Mouse (Mus musculus): ENCODE data around the gene Hs2st1. TPM values are rescaled to one million over a fixed set of nuclear protein-coding genes. Genes with fewer than 3 reads are reported as not detected.

The Hs2st1 gene
- polyA plus RNA-seq, 1 experiment = 20.3 TPM

DNA sequence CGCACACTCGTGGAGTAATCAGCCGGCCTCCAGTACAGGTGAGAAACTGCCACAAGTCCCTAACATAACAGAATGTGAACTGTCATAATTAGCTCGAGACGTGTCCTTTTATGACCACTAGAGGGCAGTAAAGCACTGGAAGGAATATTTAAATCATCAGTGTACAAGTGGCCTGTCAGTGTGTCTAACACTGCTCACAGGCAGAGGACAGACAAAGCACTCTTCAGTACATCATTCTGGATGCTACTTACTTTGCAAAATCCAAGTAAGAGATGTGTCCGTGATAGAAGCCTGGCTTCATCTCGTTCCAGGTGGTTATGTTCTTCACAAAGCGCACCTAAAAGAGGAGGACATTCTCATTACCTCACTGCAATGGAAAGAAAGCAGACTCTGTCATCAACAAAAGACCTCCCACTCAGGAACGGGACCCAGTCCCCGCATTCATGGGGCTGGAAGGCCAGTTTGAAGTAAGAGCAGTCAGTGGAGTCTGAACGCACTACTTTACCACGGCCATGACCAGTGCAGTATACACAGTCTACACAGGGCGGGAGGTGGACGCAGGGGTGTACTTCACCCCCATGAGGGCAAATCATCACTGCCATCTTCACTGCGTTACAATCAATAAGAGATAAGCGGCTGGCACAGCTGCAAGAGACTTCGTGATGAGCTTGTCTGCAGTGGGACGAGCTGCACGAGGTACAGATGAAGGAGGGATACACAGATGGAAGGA is 116.1 kb downstream of the Hs2st1 start:
- Histone ChIP-seq H3K4me3 (ENCODE audit: insufficient read depth, poor library complexity, severe bottlenecking) (no peak overlapping the region), H3K36me3 (ENCODE audit: control insufficient read depth, insufficient read depth) (peaks cover 11% of the 10 kb centered on the region), H3ac (ENCODE audit: control insufficient read depth, insufficient read length, low read depth) (no peak overlapping the region), H3K27me3 (ENCODE audit: control insufficient read depth, insufficient read depth, insufficient read length) (no peaks in the 10 kb centered on the region), H3K79me2 (ENCODE audit: control insufficient read depth, insufficient read depth) (no peaks in the 10 kb centered on the region), H3K79me3 (ENCODE audit: low read depth) (no peaks in the 10 kb centered on the region)
- TF ChIP-seq CTCF (IDR thresholded peaks at IDR 0.05; ENCODE audit: control insufficient read depth, insufficient read depth, insufficient read length) (peak; percentile 17), CEBPB (IDR thresholded peaks at IDR 0.05; ENCODE audit: low read depth) (no peak)

DNA sequence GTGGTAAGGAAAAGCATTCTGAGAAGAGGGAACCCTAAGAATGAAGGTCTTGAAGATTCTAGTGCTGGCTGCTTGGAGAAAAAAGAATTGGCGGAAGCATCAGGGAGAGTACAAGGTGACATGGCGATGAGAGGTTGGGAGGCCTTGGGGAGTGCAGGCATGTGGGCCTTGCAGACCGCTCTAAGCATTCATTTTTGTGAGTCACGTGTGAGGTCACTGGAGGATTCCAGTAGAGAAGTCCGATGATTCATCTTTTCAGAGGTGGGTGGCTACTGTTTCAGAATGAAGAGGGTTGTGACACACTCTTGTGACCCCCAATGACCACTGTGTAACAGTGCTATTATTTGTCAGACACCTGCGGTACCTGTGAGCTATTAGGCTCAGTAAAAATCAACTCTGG is 121.0 kb downstream of the Hs2st1 start:
- Histone ChIP-seq H3K79me2 (ENCODE audit: control insufficient read depth, insufficient read depth) (no peaks in the 10 kb centered on the region), H3ac (ENCODE audit: control insufficient read depth, insufficient read length, low read depth) (no peak overlapping the region), H3K79me3 (ENCODE audit: low read depth) (no peaks in the 10 kb centered on the region), H3K36me3 (ENCODE audit: control insufficient read depth, insufficient read depth) (peaks cover 21% of the 10 kb centered on the region), H3K27me3 (ENCODE audit: control insufficient read depth, insufficient read depth, insufficient read length) (no peaks in the 10 kb centered on the region), H3K4me3 (ENCODE audit: insufficient read depth, poor library complexity, severe bottlenecking) (no peak overlapping the region)
- no peak for TF ChIP-seq MYOD1 (IDR thresholded peaks at IDR 0.05; ENCODE audit: control insufficient read depth, insufficient read length, low read depth)
- no peak for TF ChIP-seq CEBPB (IDR thresholded peaks at IDR 0.05; ENCODE audit: low read depth)
- TF ChIP-seq USF1 (IDR thresholded peaks at IDR 0.05; ENCODE audit: low read depth) = peak; percentile 86
- peak; percentile 24 for TF ChIP-seq MAX (IDR thresholded peaks at IDR 0.05)
- TF ChIP-seq FOSL1 (IDR thresholded peaks at IDR 0.05; ENCODE audit: insufficient read depth, low read length, poor library complexity, severe bottlenecking) = no peak

DNA sequence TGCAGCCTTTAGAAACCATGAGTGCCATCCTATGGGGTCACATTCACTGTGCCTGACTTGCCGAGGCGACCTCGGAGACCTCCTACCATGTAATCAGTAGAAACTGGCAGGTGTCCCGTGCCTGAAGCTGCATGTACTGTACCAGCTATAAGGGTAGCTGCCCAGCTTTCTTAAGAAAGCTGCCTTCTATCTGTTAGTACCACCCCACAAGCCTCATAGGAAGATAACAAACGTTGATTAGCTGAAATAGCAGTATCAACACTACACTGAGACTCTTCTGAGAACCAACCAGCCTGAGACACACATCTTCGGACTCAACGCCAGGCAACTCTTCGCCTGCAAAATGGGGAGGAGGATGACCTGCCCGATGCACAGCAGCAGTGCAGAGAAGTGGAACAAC is 122.1 kb downstream of the Hs2st1 start:
- no peak overlapping the region for H3ac ChIP-seq (ENCODE audit: control insufficient read depth, insufficient read length, low read depth)
- no peak overlapping the region for H3K4me3 ChIP-seq (ENCODE audit: insufficient read depth, poor library complexity, severe bottlenecking)
- no peaks in the 10 kb centered on the region for H3K79me3 ChIP-seq (ENCODE audit: low read depth)
- H3K79me2 ChIP-seq (ENCODE audit: control insufficient read depth, insufficient read depth) = no peaks in the 10 kb centered on the region
- no peaks in the 10 kb centered on the region for H3K27me3 ChIP-seq (ENCODE audit: control insufficient read depth, insufficient read depth, insufficient read length)
- H3K36me3 ChIP-seq (ENCODE audit: control insufficient read depth, insufficient read depth) = peaks cover 18% of the 10 kb centered on the region
- TF ChIP-seq MAX (IDR thresholded peaks at IDR 0.05) = no peak
- no peak for TF ChIP-seq MYOG (IDR thresholded peaks at IDR 0.05; ENCODE audit: control insufficient read depth, extremely low read depth, insufficient read length)
- TF ChIP-seq CEBPB (IDR thresholded peaks at IDR 0.05; ENCODE audit: low read depth) = no peak
- TF ChIP-seq MYOD1 (IDR thresholded peaks at IDR 0.05; ENCODE audit: control insufficient read depth, insufficient read length, low read depth) = no peak
- no peak for TF ChIP-seq CTCF (IDR thresholded peaks at IDR 0.05; ENCODE audit: control insufficient read depth, insufficient read depth, insufficient read length)
- TF ChIP-seq FOSL1 (IDR thresholded peaks at IDR 0.05; ENCODE audit: insufficient read depth, low read length, poor library complexity, severe bottlenecking) = no peak
- no peak for TF ChIP-seq USF1 (IDR thresholded peaks at IDR 0.05; ENCODE audit: low read depth)

DNA sequence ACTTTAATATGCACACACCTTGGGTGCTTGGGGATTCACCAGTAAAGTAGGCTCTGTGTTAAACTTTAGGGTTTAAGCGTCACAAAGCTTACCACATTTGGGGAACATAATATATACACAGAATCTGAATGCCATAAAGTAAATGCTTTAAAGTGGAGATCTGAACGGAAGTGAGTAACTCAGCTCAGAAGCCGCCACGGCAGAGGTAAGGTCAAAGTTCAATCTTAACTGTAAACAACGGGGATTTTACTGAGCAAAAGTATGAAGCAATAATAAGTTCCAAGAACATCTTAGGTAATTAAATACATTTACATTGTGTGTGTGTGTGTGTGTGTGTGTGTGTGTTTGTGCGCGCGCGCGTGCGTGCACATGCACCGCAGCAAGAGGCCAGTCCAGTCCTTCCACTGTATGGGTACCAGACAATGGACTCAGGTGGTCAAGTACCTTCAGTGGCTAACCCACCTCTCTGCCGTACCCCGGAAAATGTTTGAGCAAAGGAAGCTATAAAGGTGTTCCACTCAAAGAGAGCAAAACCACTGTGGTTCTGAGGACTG is 123.8 kb downstream of the Hs2st1 start:
- TF ChIP-seq FOSL1 (IDR thresholded peaks at IDR 0.05; ENCODE audit: insufficient read depth, low read length, poor library complexity, severe bottlenecking) (no peak), USF1 (IDR thresholded peaks at IDR 0.05; ENCODE audit: low read depth) (no peak), CEBPB (IDR thresholded peaks at IDR 0.05; ENCODE audit: low read depth) (no peak), MYOD1 (IDR thresholded peaks at IDR 0.05; ENCODE audit: control insufficient read depth, insufficient read length, low read depth) (no peak), MYOG (IDR thresholded peaks at IDR 0.05; ENCODE audit: control insufficient read depth, extremely low read depth, insufficient read length) (no peak), CTCF (IDR thresholded peaks at IDR 0.05; ENCODE audit: control insufficient read depth, insufficient read depth, insufficient read length) (no peak), MAX (IDR thresholded peaks at IDR 0.05) (no peak)
- H3K27me3 ChIP-seq (ENCODE audit: control insufficient read depth, insufficient read depth, insufficient read length) = no peaks in the 10 kb centered on the region
- H3K36me3 ChIP-seq (ENCODE audit: control insufficient read depth, insufficient read depth) = peaks cover 10% of the 10 kb centered on the region
- H3K79me2 ChIP-seq (ENCODE audit: control insufficient read depth, insufficient read depth) = no peaks in the 10 kb centered on the region
- H3K4me3 ChIP-seq (ENCODE audit: insufficient read depth, poor library complexity, severe bottlenecking) = no peak overlapping the region
- no peak overlapping the region for H3ac ChIP-seq (ENCODE audit: control insufficient read depth, insufficient read length, low read depth)
- no peaks in the 10 kb centered on the region for H3K79me3 ChIP-seq (ENCODE audit: low read depth)

DNA sequence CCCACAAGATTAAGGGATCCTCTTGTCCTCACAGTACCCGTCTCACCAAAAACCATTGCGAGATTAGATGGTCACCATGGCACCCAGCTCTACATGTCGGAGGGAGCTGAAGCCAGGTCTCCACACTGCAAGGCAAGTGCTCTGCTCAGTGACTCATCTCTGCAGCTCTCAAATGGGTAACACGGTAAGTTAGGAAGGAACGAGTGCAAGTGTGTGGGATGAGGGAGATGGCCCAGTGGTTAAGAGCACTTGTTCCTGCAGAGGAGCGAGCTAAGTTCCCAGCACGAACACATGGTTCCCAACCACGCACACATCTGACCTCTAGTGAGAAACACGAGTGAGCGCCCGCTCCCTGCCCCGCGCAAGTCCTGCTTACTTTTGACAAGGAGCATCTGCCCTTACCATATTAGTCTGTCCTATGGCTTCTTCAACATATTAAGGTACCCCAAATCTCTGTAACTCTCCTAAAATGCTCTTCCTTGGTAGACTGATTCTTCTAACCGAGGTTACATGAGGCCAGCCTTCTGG is 132.0 kb downstream of the Hs2st1 start:
- H3K27me3 ChIP-seq (ENCODE audit: control insufficient read depth, insufficient read depth, insufficient read length) = no peaks in the 10 kb centered on the region
- no peak overlapping the region for H3ac ChIP-seq (ENCODE audit: control insufficient read depth, insufficient read length, low read depth)
- H3K4me3 ChIP-seq (ENCODE audit: insufficient read depth, poor library complexity, severe bottlenecking) = no peak overlapping the region
- TF ChIP-seq MYOG (IDR thresholded peaks at IDR 0.05; ENCODE audit: control insufficient read depth, extremely low read depth, insufficient read length) = no peak
- no peak for TF ChIP-seq USF1 (IDR thresholded peaks at IDR 0.05; ENCODE audit: low read depth)
- TF ChIP-seq CTCF (IDR thresholded peaks at IDR 0.05; ENCODE audit: control insufficient read depth, insufficient read depth, insufficient read length) = no peak
- no peak for TF ChIP-seq MYOD1 (IDR thresholded peaks at IDR 0.05; ENCODE audit: control insufficient read depth, insufficient read length, low read depth)
- no peak for TF ChIP-seq FOSL1 (IDR thresholded peaks at IDR 0.05; ENCODE audit: insufficient read depth, low read length, poor library complexity, severe bottlenecking)
- peaks cover 2% of the 10 kb centered on the region for H3K79me3 ChIP-seq (ENCODE audit: low read depth)
- peaks cover 15% of the 10 kb centered on the region for H3K36me3 ChIP-seq (ENCODE audit: control insufficient read depth, insufficient read depth)
- H3K79me2 ChIP-seq (ENCODE audit: control insufficient read depth, insufficient read depth) = no peaks in the 10 kb centered on the region

DNA sequence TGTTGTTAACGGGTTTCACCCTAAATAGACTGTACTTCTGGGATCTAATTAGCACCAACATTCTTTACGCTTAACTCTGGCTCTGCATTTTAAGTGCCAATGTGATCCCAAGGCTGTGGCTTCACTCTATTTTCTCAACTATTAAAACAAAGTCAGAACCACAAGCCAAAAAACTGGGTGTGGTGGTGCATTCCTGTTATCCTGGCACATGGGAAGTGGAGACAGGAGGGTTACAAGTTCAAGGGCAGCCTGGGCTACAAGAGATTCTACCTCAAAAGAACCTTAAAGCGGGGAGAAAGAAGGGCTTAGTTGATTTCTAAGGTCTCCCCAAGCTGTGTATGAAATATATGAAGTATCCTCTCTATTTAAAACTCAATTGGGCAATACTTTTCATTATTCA is 133.9 kb downstream of the Hs2st1 start:
- Histone ChIP-seq H3K27me3 (ENCODE audit: control insufficient read depth, insufficient read depth, insufficient read length) (no peaks in the 10 kb centered on the region), H3K36me3 (ENCODE audit: control insufficient read depth, insufficient read depth) (peaks cover 15% of the 10 kb centered on the region), H3K79me3 (ENCODE audit: low read depth) (peaks cover 2% of the 10 kb centered on the region), H3ac (ENCODE audit: control insufficient read depth, insufficient read length, low read depth) (no peak overlapping the region), H3K79me2 (ENCODE audit: control insufficient read depth, insufficient read depth) (no peaks in the 10 kb centered on the region), H3K4me3 (ENCODE audit: insufficient read depth, poor library complexity, severe bottlenecking) (no peak overlapping the region)
- TF ChIP-seq FOSL1 (IDR thresholded peaks at IDR 0.05; ENCODE audit: insufficient read depth, low read length, poor library complexity, severe bottlenecking) = no peak
- TF ChIP-seq CTCF (IDR thresholded peaks at IDR 0.05; ENCODE audit: control insufficient read depth, insufficient read depth, insufficient read length) = no peak
- no peak for TF ChIP-seq MAX (IDR thresholded peaks at IDR 0.05)
- no peak for TF ChIP-seq CEBPB (IDR thresholded peaks at IDR 0.05; ENCODE audit: low read depth)
- TF ChIP-seq MYOD1 (IDR thresholded peaks at IDR 0.05; ENCODE audit: control insufficient read depth, insufficient read length, low read depth) = no peak
- no peak for TF ChIP-seq USF1 (IDR thresholded peaks at IDR 0.05; ENCODE audit: low read depth)
- TF ChIP-seq MYOG (IDR thresholded peaks at IDR 0.05; ENCODE audit: control insufficient read depth, extremely low read depth, insufficient read length) = no peak

Data from C2C12 (cell line).